Mouse (Mus musculus) macrophage (primary cell): ENCODE measurements at regions not wholly inside any gene's neighbourhood (a gene's known extent, or its start where the extent isn't known, plus 50 kb on each side); places are given as distances from the start of the nearest gene placed in this dataset.
A peak's percentile ranks its signal among the peaks of the same experiment; 100 is the strongest.
"Not testable (repeated sequence)": the region's sequence is repeated elsewhere in the genome, so short reads cannot be mapped to it uniquely, and the experiment has no call there.

Source experiments
- H3K27ac ChIP-seq: fragments of 350-480 bp; formaldehyde crosslinking; 2 replicates; pipeline ENCODE4 v1.9.0; 2021
- H3K36me3 ChIP-seq: fragments of 350-480 bp; formaldehyde crosslinking; 2 replicates; pipeline ENCODE4 v1.9.0; 2021; ENCODE audit errors: inconsistent target
- H3K4me3 ChIP-seq: fragments of 350-480 bp; formaldehyde crosslinking; 2 replicates; pipeline ENCODE4 v1.9.0; 2021; ENCODE audit errors: inconsistent target
- H3K79me2 ChIP-seq: fragments of 350-480 bp; formaldehyde crosslinking; 2 replicates; pipeline ENCODE4 v1.9.0; 2021; ENCODE audit errors: inconsistent target
- WGBS: methylation state at CpG from one replicate; pipeline ENCODE4 v1.1.7; 2026; ENCODE audit warnings: inconsistent platforms; ENCODE audit not compliant: missing documents; 5-methylcytosine and 5-hydroxymethylcytosine counted together

DNA sequence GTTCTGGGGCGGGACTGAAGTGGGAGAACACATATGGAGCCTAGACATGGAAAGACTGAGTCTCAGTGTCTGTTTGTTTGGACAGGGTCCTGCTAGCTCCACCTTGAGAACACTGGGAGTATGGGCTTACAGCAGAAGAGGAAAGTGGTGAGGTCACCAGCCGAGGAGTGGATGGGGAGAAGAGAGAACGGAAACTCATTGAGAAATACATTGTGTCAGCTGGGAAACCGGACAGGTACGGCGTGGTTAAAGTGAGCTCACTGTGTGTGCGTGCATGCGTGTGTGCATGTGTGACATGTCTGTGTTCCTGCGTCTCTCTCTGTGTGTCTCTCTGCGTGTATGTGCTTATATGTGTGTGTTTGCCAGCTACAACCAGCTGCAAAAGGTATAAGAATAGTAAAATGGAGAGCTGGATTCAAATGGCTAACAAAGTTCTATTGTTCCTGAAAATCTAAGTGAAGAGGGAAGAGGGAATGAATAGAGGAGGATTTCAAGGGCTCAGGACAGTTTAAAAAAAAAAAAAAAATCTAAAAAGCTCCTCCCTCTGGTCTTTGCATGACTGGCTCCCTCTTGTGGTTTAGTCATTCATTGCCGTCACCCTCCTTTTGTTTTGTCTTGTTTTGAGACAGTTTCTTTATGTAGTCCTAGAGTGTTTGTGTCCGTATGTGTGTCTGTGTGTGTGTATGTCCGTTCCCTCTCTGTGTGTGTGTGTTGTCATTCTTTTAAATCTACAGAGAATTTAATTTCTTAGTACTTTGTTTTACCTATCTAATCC is 52.0 kb upstream of the Ak4 start:
- Histone ChIP-seq H3K27ac (no peak overlapping the region), H3K4me3 (no peak overlapping the region), H3K79me2 (no peaks in the 10 kb centered on the region), H3K36me3 (no peaks in the 10 kb centered on the region)
- WGBS, result 22% methylated on average over 13 of the region's 13 CpGs

DNA sequence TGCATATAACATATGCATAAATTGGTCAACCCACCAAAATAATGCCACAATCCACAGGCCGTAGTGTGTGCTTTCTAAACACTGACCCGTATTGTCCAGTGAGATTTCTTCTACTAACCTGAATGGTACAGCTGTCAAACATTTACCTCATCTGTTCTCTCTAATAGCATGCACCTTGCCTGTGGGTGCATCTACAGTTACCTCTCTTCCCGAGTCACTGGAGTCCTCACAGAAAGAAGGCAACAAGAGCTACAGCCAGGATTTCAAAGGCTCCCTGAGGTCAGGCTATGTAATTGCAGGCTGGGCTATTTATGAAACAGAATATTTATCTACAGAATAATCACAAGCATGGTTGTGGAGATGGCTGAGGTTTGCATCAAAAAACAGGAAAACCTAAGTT is 53.8 kb upstream of the Ak4 start:
- Histone ChIP-seq H3K27ac (no peak overlapping the region), H3K79me2 (no peaks in the 10 kb centered on the region), H3K4me3 (no peak overlapping the region), H3K36me3 (no peaks in the 10 kb centered on the region)
- WGBS, result 81% methylated on average over 3 of the region's 3 CpGs

DNA sequence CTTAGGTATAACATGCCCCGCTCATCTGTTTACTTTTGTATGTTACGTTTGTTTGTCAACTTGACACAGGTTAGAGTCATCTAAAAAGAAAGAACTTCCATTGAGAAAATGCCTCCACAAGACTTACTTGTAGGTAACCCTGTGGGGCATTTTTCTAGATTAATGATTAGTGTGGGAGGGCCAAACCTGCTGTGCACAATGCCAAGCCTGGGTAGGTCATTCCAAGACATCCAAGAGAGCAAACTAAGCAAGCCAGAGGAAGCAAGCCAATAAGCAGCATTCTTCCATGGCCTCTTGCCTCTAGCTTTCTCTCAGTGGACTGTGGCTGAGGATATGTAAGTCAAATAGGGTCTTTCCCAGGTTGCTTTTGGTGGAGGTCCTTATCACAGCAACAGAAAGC is 54.4 kb upstream of the Ak4 start:
- no peak overlapping the region for H3K4me3 ChIP-seq
- no peak overlapping the region for H3K27ac ChIP-seq
- H3K79me2 ChIP-seq, result no peaks in the 10 kb centered on the region
- H3K36me3 ChIP-seq, result no peaks in the 10 kb centered on the region
- 87% methylated on average over 2 of the region's 2 CpGs for WGBS

DNA sequence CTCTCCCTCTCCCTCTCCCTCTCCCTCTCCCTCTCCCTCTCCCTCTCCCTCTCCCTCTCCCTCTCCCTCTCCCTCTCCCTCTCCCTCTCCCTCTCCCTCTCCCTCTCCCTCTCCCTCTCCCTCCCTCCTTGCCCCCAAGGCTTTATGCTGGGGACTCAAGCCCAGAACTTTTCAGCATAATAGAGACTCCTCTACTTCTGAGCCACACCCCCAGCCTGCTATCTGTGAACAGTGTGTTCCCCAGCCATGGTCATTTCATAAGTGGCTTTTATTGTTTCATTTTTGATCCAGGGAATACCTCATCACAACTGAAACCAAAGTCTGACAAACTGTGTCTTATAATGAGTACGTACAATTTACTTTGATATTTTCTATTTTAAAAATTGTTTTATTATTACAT is 55.8 kb upstream of the Ak4 start:
- H3K27ac ChIP-seq, H3K4me3 ChIP-seq, H3K79me2 ChIP-seq, H3K36me3 ChIP-seq: not testable (repeated sequence)
- 88% methylated on average over 1 of the region's 1 CpGs for whole genome bisulfite sequencing

DNA sequence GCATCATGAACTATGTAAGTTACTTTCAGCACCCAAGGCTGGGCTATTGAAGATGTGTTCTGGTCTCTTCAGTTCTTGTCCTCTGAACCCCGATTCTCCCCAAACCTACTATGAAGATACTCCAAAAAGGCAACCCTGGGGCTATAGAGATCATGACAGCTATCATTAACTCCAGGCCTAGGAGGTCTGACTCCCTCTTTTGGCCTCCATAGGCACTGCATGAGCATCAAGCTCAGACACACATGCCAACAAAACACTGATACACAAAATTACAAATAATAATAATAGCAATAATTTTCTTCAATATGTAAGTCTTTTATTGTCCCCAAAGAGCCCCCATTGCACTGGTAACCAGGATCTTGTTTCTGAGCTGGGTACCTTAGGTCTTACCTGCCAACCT is 57.3 kb upstream of the Ak4 start:
- WGBS, result 100% methylated on average over 1 of the region's 1 CpGs
- Histone ChIP-seq H3K36me3 (no peaks in the 10 kb centered on the region), H3K4me3 (no peak overlapping the region), H3K27ac (no peak overlapping the region), H3K79me2 (no peaks in the 10 kb centered on the region)

DNA sequence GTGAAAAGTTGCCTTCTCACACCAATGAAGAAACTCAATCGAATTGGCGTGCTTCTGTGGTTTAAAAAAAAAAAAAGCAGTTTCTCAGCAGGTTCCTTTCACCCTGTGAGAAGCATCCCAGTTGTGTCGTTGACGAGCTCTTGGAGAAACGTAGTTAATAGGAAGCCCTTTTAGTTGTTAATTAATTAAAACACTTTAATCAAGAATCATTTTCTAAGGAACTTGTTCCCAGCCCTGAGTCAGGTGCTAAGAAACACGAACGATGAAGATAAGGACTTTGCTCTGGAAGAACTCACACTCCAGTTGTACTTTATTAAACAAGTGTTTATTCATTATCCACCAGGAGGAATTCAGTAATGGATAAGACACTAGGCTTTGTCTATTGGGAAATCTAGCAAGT is 58.8 kb upstream of the Ak4 start:
- WGBS, result 73% methylated on average over 7 of the region's 7 CpGs
- no peak overlapping the region for H3K27ac ChIP-seq

DNA sequence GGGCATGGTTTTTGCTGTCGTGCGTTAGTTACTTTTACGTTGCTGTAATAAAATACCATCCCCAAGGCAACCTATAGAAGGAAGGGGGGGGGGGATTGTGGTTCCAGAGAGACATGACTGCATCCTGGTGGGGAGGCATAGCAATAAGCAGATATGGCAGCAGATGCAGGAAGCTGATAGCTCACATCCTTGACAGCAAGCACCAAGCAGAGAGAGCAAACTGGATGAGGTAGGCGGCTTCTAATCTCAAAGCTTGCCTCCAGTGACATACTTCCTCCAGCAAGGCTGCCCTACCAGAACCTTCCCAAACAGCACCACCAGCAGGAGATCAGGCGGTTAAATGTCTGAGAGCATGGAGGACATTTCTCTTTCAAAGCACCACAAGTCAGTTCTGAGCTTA is 60.0 kb upstream of the Ak4 start:
- 76% methylated on average over 5 of the region's 5 CpGs for whole genome bisulfite sequencing
- peaks cover 18% of the 10 kb centered on the region for H3K79me2 ChIP-seq
- no peaks in the 10 kb centered on the region for H3K36me3 ChIP-seq
- no peak overlapping the region for H3K27ac ChIP-seq
- H3K4me3 ChIP-seq, result no peak overlapping the region

More for the DNA sequence above, 58.8 kb upstream of the Ak4 start:
- Histone ChIP-seq H3K36me3 (no peaks in the 10 kb centered on the region), H3K79me2 (peaks cover 6% of the 10 kb centered on the region), H3K4me3 (no peak overlapping the region)

DNA sequence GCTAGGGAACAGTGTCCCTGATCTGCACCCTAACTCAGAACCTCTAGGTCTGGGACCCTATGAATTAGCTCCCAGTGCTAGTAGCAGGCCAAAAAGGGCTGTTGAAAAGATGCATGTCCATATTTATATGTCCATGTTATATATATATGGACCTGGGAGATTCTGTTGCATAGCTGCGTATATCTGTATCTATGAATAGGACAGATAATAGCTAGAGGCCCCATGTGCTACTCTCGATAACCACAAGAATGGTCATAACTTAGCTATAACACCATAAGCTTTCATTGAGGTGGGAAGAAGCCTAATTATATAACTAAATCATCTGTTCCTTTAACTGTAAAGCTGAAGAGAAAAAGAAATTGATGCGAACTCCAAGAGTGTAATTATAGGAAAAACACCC is 60.6 kb upstream of the Ak4 start:
- Histone ChIP-seq H3K4me3 (no peak overlapping the region), H3K27ac (no peak overlapping the region), H3K79me2 (peaks cover 24% of the 10 kb centered on the region), H3K36me3 (no peaks in the 10 kb centered on the region)
- 97% methylated on average over 3 of the region's 3 CpGs for WGBS

DNA sequence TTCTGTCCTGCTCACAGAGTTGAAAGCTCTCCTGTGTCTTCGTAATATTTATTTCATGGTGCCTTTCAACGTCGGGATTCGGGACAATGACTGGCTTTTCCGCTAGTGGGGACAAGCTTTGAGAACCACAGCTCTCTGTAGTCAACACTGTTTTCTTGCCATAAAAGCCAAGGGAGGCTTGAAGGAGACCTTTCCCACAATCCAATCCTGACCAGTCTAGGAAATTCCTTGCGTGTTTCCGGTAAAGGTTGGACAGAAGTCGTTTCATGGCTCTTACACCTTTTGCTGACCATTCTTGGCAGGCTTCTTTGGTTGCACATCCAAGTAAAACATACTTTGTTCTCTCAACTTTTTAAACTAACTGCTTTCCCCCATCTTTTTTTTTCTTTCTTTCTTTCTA is 61.2 kb upstream of the Ak4 start:
- Histone ChIP-seq H3K27ac (peak overlapping the region; percentile 83), H3K79me2 (peaks cover 30% of the 10 kb centered on the region), H3K4me3 (peak overlapping the region; percentile 81), H3K36me3 (no peaks in the 10 kb centered on the region)
- 54% methylated on average over 8 of the region's 8 CpGs for WGBS

DNA sequence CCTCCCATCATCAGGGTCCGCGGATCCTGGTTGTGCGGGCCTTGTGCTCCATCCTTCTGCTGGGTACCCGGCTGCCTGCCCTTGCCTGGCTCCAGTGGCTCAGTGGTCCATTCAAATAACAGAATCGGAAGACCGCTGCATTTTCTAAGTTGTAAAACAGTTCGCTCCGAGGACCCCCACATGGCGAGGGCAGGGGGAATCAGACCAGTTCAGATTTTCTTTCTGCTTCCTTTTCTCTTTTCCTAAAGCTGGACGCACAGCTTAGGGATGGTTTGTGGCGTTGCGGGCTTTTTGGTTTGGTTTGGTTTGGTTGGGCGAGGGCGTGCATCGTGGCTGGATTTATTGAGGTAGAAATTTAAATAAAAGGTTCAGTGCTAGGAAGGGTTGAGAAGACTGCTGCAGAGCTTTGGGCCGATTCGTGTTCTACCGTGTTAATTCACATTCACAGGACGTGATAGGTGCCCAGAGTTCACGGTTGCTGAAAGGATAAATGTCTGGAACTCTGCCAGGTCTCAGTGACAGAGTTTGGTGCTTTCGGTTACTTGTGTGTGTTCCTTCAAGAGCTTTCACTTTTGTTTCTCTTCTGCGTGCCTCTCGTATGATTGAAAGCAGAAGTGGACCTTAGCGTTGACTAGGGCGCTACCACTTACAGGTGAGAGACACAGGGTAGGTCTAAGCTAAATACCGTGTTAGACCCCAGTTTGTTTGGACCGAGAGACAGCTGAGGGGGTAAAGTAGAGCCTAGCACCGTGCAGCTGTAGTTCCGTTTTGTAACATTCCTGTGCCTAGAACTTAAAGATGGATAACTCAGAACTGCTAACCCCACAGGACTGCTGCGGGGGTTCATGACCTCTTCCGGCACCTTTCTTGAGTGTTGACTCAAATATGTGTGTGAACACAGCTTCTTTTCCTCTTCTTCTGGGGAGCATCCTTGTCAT is 61.9 kb upstream of the Ak4 start:
- 2% methylated on average over 31 of the region's 31 CpGs for WGBS
- H3K79me2 ChIP-seq, result peaks cover 37% of the 10 kb centered on the region
- H3K4me3 ChIP-seq, result peak overlapping the region; percentile 81
- no peaks in the 10 kb centered on the region; the same call in 1 of the 2 replicates for H3K36me3 ChIP-seq
- peak overlapping the region; percentile 83 for H3K27ac ChIP-seq

DNA sequence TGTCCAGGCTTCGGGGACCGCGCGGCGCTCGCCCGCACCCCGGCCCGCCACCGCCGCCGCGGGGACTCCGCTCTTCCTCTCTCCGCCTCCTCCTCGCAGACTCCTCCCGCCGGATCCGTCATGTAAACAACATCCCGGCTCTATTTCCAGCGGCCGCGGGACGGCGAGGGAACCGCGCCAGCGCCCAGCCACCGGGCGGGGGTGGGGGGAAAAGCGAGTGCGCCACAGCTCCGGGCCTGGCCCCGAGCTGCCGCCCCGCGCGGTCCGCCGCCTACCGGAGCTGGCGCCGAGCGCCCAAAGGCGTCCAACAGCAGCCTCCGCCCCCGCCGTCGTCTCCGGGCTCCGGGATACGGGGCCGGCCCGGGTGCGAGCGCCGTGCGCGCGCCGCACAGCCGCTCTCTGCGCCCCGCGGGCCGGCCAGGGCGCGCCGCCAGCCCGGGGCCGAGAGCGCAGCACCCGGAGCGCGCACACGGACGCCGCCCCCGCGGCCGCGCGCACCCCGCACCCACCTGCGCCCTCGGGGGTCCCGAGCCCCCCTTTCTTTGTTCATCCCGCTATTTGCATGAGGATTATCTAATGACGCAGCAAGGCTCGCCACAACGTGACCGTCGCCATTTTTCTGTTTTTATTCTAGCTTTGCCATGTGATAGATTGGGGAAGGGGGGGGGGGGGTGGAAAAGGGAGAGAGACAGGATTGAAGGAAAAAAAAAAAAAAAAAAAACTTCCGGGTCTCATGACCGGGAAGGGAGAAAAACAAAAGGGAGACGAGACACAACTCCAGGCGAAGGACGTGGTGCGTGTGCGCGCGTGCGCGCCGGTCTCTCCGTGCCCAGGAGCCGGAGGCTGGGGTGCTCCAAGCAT is 62.8 kb upstream of the Ak4 start:
- Histone ChIP-seq H3K36me3 (no peaks in the 10 kb centered on the region; the same call in 1 of the 2 replicates), H3K4me3 (peak overlapping the region; percentile 88), H3K79me2 (peaks cover 46% of the 10 kb centered on the region), H3K27ac (peak overlapping the region; percentile 83)
- WGBS, result under 1% methylated on average over 100 of the region's 107 CpGs

DNA sequence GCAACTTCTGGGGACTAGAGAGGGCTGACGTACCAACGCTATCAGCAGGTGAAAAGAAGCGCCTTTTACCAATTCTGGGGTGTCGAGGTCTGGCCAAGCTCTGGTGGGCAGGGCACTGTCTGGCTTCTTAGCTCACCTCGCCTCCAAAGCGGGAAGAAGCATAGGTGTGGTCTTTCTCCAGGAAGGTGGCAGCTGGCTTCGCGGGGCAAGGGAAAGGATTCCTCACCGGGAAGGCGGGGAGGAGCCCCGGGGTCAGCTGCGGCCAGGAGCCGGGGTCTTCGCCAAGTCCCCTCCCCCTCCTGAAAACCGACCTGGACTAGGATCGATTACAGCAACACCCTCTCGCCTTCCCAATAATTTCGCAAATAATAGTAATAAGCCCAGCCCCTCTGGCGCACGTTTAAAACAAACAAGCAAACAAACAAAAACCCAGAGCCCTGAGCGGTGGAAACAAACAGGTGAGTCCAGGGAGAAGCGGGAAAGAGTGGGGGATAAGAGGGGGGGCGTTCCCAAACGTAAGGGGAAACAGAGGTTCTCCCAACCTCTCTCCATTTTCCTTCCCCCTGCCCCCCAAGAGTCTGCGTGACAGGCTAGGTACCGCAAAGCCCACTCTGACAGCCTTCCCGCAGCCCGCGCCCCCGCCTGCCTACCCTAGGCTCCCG is 63.5 kb upstream of the Ak4 start:
- Histone ChIP-seq H3K27ac (peak overlapping the region; percentile 66), H3K36me3 (peaks cover 6% of the 10 kb centered on the region), H3K4me3 (peak overlapping the region; percentile 88), H3K79me2 (peaks cover 53% of the 10 kb centered on the region)
- 4% methylated on average over 31 of the region's 31 CpGs for WGBS

DNA sequence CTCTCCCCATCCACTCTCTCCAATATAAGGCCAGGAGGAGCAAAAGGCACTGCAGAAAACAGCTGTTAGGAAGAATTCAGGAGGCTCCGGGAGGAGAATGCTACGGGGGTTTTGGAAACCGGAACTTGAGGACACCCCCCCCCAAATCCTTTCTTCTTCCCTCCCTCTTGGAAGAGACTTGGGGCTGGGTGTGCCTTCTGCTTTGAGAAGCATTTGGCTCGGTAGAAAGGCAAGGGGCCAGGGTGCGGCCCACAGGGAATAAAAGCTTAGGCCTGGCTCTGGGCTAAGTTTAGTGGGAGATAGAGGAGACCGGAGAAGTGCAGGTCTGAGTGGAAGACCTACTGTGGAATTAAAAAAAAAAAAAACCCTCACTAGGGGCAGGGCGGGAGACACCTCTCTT is 64.1 kb upstream of the Ak4 start:
- Histone ChIP-seq H3K36me3 (peaks cover 12% of the 10 kb centered on the region), H3K79me2 (peaks cover 59% of the 10 kb centered on the region), H3K4me3 (peak overlapping the region; percentile 88), H3K27ac (peak overlapping the region; percentile 66)
- 6% methylated on average over 6 of the region's 7 CpGs for WGBS
